Mouse (Mus musculus): ENCODE results near the gene Sema5b. TPM values are rescaled to one million over a fixed set of nuclear protein-coding genes. Genes with fewer than 3 reads are reported as not detected.

Sema5b gene
- polyA plus RNA-seq, 1 experiment from 2014 or later, result 0.92 TPM

DNA sequence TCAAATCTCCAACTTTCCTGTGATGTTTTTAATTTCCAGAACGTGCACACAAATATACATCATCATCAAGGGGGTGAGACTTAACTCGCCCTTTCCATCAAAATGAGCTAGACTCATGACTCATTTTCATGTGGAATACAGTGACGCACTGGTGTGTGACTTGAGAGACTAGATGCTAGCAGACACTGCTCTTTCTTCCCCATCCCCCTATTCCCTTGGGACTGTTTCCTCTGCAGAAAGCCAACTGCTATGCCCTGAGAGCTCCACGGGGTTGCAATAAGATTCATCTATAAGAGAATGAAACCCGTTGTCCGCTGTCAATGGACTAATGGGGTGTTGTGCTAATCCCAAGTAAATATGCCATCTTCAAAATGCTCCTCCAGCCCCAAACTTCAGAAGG, 32.4 kb upstream of the Sema5b start:
- Histone ChIP-seq H3K4me3 (ENCODE audit: low read depth, low read length) (no peak overlapping the region), H3K36me3 (ENCODE audit: insufficient read depth, low read length) (no peaks in the 10 kb centered on the region), H3K9ac (replicated peaks; ENCODE audit: low read depth) (no peak overlapping the region), H3K4me2 (replicated peaks; ENCODE audit: low read depth, low read length) (no peak overlapping the region), H3K27me3 (replicated peaks; ENCODE audit: insufficient read depth, low read length) (no peaks in the 10 kb centered on the region), H3K4me1 (ENCODE audit: insufficient read depth, low read depth, low read length) (no peaks in the 10 kb centered on the region), H3K9me3 (ENCODE audit: low read length) (no peaks in the 10 kb centered on the region), H3K27ac (ENCODE audit: low read length) (no peak overlapping the region)
- 72% methylated on average over 6 of the region's 6 CpGs for WGBS
- ATAC-seq (no peak), DNase-seq (ENCODE audit: low spot score) (no peak)
- TF ChIP-seq EP300 (IDR thresholded peaks at IDR 0.05) (no peak), CTCF (IDR thresholded peaks at IDR 0.05) (no peak)

DNA sequence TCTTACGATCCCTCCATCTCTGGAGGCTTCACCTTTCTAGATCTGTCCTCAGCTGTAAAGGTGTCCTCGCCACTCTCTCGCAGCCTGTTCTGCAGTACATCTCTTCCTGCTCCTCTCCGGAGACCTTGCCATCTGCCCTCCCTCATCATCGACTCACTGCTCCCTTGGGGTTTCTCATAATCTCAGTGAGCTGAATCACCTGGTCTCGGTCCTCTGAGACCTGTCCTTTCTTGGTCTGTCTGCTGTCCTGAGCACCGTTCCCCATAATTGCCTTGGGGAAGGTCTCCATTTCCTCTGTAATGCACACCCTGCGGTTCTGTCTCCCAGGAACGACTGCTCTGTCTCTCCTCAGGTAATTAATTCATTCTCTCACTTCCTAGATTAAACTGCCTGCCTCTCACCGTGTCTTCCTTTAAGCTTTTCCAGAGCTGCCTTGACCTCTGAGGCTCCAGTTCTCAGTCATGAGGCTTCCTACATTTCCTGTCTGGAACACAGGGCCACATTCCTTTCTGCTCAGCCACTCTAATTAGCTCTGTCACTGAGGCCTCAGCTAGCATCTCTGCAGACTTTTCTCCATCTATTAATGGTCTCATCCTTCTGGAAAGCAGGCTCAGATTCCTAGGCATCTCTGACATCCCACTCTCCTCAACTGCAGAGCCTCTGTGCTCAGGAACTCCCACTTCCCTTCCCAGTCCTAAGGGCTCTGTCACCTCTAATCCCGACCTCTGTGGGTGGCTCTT, 31.4 kb upstream of the Sema5b start:
- 51% methylated on average over 11 of the region's 11 CpGs for WGBS
- Histone ChIP-seq H3K4me1 (ENCODE audit: insufficient read depth, low read depth, low read length) (no peaks in the 10 kb centered on the region), H3K27me3 (replicated peaks; ENCODE audit: insufficient read depth, low read length) (no peaks in the 10 kb centered on the region), H3K9ac (replicated peaks; ENCODE audit: low read depth) (no peak overlapping the region), H3K4me3 (ENCODE audit: low read depth, low read length) (no peak overlapping the region), H3K36me3 (ENCODE audit: insufficient read depth, low read length) (no peaks in the 10 kb centered on the region), H3K27ac (ENCODE audit: low read length) (no peak overlapping the region), H3K4me2 (replicated peaks; ENCODE audit: low read depth, low read length) (no peak overlapping the region), H3K9me3 (ENCODE audit: low read length) (no peaks in the 10 kb centered on the region)
- DNase-seq (ENCODE audit: low spot score), result no peak
- no peak for TF ChIP-seq CTCF (IDR thresholded peaks at IDR 0.05)
- TF ChIP-seq EP300 (IDR thresholded peaks at IDR 0.05), result no peak
- no peak for ATAC-seq

DNA sequence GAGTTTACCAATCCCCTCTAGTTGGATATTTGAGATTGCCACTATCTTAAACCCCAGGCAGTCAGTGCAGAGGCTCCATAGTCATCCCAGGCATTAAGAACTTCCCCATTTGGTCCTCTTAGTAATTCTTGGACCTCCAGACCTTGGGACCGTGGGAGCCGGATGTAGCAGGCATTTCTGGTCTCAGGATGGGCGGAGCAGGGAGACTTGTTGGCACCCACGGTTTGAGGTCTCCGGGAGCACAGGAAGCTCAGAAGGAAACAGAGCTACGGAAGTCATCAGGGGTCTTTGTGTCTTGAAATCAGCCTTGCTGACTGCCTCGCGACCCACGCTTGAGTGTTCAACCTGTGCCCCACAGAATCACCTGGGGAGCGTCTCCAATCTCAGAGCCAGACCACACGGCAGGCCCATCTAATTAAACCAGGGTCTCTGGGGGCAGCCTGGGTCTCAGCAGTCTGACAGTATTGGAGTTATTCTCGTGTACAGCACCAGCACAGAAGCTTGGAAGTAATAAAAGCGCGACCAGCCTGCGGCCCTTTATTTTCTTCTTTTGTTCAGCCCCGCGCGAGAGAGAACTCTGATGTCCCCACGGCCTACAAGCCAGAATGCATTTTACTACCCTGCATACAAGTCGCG, 24.9 kb upstream of the Sema5b start:
- TF ChIP-seq CTCF (IDR thresholded peaks at IDR 0.05) (no peak), EP300 (IDR thresholded peaks at IDR 0.05) (peak; percentile 56; the same call in 1 of the 2 replicates)
- peak; percentile 75 for ATAC-seq
- H3K36me3 ChIP-seq (ENCODE audit: insufficient read depth, low read length), result no peaks in the 10 kb centered on the region
- no peaks in the 10 kb centered on the region for H3K27me3 ChIP-seq (replicated peaks; ENCODE audit: insufficient read depth, low read length)
- no peak overlapping the region for H3K9ac ChIP-seq (replicated peaks; ENCODE audit: low read depth)
- H3K4me1 ChIP-seq (ENCODE audit: insufficient read depth, low read depth, low read length), result no peaks in the 10 kb centered on the region
- no peak overlapping the region for H3K4me3 ChIP-seq (ENCODE audit: low read depth, low read length)
- 70% methylated on average over 21 of the region's 21 CpGs for WGBS
- H3K27ac ChIP-seq (ENCODE audit: low read length), result no peak overlapping the region
- H3K4me2 ChIP-seq (replicated peaks; ENCODE audit: low read depth, low read length), result no peak overlapping the region
- H3K9me3 ChIP-seq (ENCODE audit: low read length), result no peaks in the 10 kb centered on the region
- peak; percentile 51 for DNase-seq (ENCODE audit: low spot score)

DNA sequence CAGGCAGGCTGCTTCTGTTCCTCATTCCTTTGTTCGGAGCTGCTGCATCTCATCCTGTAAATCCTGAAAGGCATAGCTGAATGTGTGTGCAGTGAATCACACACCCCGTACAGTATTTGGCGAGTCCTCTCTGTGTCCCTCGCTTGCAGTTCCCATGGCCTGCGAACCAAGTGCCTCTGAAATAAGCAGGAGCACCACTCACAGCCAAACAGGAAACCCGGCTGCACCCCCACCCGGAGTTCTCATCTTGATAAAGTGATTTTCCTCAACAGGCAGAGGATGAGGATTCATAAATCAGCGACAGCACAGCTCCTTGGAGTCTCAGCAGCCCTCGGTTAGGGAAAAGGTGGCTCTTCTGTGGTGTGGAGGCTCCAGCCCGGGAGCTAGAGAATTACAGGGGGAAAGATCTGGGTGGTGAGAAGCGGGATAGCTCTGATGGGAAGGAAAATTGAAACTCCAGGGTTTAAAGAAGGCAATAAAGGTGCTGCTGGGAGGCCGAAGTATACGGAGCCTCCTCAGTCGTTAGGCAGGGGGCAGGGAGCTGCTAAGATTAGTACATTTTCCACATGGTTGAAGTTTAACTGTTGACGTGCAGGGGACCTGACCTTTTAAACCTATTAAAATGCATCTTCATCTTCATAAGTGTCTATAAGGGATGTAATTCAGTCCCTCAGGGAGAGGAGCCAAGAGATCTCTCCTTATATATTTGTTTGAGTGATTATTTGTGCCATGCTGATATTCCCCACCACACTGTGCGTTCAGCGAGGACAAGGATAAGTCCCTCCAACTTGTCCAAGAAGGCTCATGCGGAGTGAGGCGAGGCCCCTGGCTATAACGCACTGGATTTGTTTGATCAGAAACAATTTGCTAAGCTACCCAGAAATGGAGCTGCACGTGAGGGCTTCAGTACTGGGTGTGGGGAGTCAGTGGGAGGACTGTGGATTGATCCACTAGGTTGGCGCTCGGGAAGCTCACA, 22.7 kb upstream of the Sema5b start:
- Histone ChIP-seq H3K4me3 (ENCODE audit: low read depth, low read length) (no peak overlapping the region), H3K9me3 (ENCODE audit: low read length) (no peaks in the 10 kb centered on the region), H3K9ac (replicated peaks; ENCODE audit: low read depth) (no peak overlapping the region), H3K4me2 (replicated peaks; ENCODE audit: low read depth, low read length) (no peak overlapping the region), H3K27me3 (replicated peaks; ENCODE audit: insufficient read depth, low read length) (no peaks in the 10 kb centered on the region), H3K36me3 (ENCODE audit: insufficient read depth, low read length) (no peaks in the 10 kb centered on the region), H3K4me1 (ENCODE audit: insufficient read depth, low read depth, low read length) (no peaks in the 10 kb centered on the region), H3K27ac (ENCODE audit: low read length) (no peak overlapping the region)
- TF ChIP-seq EP300 (IDR thresholded peaks at IDR 0.05) (0 out of 2 replicates have a peak, but pooled peaks have one; percentile 14), CTCF (IDR thresholded peaks at IDR 0.05) (no peak)
- ATAC-seq (peak; percentile 21; the same call in 1 of the 2 replicates), DNase-seq (ENCODE audit: low spot score) (peak; percentile 33)
- 40% methylated on average over 23 of the region's 23 CpGs for WGBS

DNA sequence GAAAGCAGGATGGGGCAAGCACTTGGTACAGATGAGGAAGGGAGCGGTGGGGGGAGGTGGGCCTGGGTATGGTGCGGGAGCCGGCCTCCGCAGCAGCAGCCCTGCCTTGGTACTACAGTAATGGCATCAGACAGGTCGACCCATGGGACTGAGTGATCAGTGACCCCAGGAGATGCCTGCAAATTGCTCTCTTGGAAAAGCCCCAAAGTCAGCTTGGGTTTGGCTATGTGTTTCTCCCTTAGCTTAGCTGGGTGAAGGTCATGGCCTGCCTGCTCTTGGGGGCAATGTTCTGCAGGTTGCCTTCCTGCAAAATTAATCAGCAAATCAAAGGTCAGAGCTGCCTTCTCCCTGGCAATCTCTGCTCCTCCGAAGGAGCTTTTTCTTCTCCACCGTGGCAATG, 21.7 kb upstream of the Sema5b start:
- no peak overlapping the region for H3K4me2 ChIP-seq (replicated peaks; ENCODE audit: low read depth, low read length)
- H3K9me3 ChIP-seq (ENCODE audit: low read length), result no peaks in the 10 kb centered on the region
- H3K27ac ChIP-seq (ENCODE audit: low read length), result no peak overlapping the region
- no peak for TF ChIP-seq EP300 (IDR thresholded peaks at IDR 0.05)
- TF ChIP-seq CTCF (IDR thresholded peaks at IDR 0.05), result no peak
- WGBS, result 60% methylated on average over 7 of the region's 7 CpGs
- no peaks in the 10 kb centered on the region for H3K27me3 ChIP-seq (replicated peaks; ENCODE audit: insufficient read depth, low read length)
- no peaks in the 10 kb centered on the region for H3K36me3 ChIP-seq (ENCODE audit: insufficient read depth, low read length)
- no peak for DNase-seq (ENCODE audit: low spot score)
- H3K4me1 ChIP-seq (ENCODE audit: insufficient read depth, low read depth, low read length), result no peaks in the 10 kb centered on the region
- H3K9ac ChIP-seq (replicated peaks; ENCODE audit: low read depth), result no peak overlapping the region
- H3K4me3 ChIP-seq (ENCODE audit: low read depth, low read length), result no peak overlapping the region
- ATAC-seq, result no peak

DNA sequence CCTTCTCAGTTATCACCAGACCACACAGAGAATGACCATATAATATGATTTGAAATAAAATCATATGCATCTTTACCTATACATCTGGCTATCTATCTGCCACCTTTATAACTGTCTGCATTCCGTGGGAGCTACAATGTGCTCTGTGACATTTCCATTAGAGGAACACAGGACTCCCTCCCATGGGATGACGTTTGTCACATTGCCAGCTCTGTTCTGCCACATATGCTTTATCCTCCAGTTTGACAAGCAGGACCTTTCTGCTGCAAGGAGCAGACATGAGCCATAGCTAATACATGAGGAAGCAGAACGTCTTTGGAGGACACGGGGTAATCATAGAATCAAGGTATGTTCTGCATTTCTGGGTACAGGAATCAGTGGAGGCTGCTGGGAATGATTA, 16.7 kb upstream of the Sema5b start:
- Histone ChIP-seq H3K27ac (ENCODE audit: low read length) (no peak overlapping the region), H3K9me3 (ENCODE audit: low read length) (no peaks in the 10 kb centered on the region), H3K27me3 (replicated peaks; ENCODE audit: insufficient read depth, low read length) (no peaks in the 10 kb centered on the region), H3K36me3 (ENCODE audit: insufficient read depth, low read length) (no peaks in the 10 kb centered on the region), H3K4me2 (replicated peaks; ENCODE audit: low read depth, low read length) (no peak overlapping the region), H3K4me3 (ENCODE audit: low read depth, low read length) (no peak overlapping the region), H3K4me1 (ENCODE audit: insufficient read depth, low read depth, low read length) (no peaks in the 10 kb centered on the region), H3K9ac (replicated peaks; ENCODE audit: low read depth) (no peak overlapping the region)
- ATAC-seq (no peak), DNase-seq (ENCODE audit: low spot score) (no peak)
- 67% methylated on average over 4 of the region's 4 CpGs for WGBS
- TF ChIP-seq EP300 (IDR thresholded peaks at IDR 0.05), result no peak
